Mouse (Mus musculus) liver, embryonic 14.5 days (tissue): ENCODE data around the gene Sec16a.

Experiments used
- CTCF ChIP-seq: IDR thresholded peaks from 2 replicates; pipeline ENCODE4 v1.5.1; 2016; ENCODE audit warnings: antibody characterized with exemption, low read depth, control low read depth
- EP300 ChIP-seq: IDR thresholded peaks from 2 replicates; pipeline ENCODE4 v1.6.1; 2016; ENCODE audit warnings: antibody characterized with exemption, low read depth

DNA sequence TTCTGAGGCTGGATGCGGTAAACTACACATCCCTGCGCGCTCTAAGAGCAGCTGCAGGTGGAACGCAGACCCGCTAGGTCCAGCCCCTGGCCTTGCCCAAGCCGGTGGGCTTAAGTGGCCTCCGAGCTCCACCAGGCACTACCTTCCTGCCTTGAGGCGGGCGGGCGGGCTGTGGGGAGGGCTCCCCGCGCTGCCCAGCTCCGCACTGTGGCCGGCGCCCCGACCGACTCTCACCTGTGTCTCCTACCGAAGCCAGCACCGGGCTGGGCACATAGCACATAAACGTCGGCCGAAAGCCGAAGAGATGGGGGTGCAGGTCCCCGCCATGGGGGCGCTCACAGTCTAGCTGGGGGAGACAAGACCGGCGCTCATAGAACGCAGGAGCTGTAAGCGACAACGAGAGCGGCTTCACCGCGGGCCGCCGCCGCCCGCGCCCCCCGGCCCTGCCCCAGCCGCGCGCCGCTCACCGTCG, 56.3 kb downstream of the Sec16a start:
- TF ChIP-seq CTCF (no peak), EP300 (no peak)
